8 mouse cellular contexts compared by ENCODE assay signal in the genomic region with DNA sequence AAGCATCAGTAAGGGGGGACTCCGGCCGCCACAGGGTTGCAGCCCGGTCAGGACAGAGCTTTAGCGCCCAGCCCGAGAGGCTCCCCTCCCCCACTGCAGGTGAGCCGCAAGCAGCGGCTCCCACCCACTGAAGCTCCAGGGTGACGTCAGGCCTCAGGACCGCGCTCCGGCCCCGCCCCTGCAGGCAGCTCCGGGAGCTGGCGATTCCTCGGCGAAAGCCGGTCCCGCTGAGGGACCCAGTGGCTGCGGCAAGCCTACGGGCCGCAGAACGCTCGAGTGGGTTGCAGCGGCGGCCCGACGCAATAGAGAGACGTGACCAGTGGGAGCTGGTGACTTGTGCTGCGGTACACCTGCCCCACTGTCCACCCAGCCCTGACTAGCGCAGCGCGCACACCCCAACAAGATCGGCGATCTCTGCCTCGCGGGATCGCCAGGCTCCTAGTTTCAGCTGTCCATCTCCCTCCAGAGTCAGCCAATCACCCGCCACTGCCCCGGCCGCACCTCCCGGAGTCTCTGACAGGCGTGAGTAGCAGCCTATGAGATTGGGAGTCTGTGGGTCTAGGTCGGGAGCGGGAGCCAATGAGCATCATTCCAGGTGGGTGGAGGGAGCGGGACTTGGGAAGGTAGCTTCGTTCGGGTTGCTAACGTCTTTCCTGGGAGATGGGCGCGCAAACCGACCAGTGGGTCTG. TPM values are rescaled to one million over a fixed set of nuclear protein-coding genes. Genes with fewer than 3 reads are reported as not detected.
DNase-seq lines count a peak whose midpoint lies in the region; ATAC-seq lines count a peak whose summit lies in the region.

TSS of gene Myh10 (plus strand) at position 239 of the 689 bp plus-strand sequence.

- DNase-seq in adrenal gland, adult 2 months, result peak; percentile 99
- peak; percentile 100 for DNase-seq in embryo, embryonic 11 days
- peak; percentile 99 for DNase-seq in gastrocnemius, postnatal 14 days
- DNase-seq in induced T-regulatory cell, adult 2 months (ENCODE audit: low read depth), result peak; percentile 89
- DNase-seq in left cerebral cortex, adult 8-10 months (ENCODE audit: low spot score in 2 of 2), result peak; percentile 96 to 99
- DNase-seq in right cerebral cortex, adult 18-20 months, result peak; percentile 100
- peak; percentile 95 for DNase-seq in urinary bladder, adult 2 months (ENCODE audit: low spot score)

- intact Hi-C loops in gastrocnemius, postnatal 14 days (cut with DNase I; ENCODE audit: low total_unique reads), result no loop called here

- ATAC-seq in megakaryocyte, adult 5-6 weeks (ENCODE audit: poor library complexity, severe bottlenecking), result peak; percentile 74

RNA-seq across cellular contexts. Expression of gene Myh10, which starts in this region (rescaled TPM):
- 10 to 100 TPM; 31.8 to 43.8 TPM for total RNA-seq in adrenal gland, adult 2 months (2021)
- 9.4 and 10.1 TPM in 2 replicates for polyA plus RNA-seq in adrenal gland, adult 2 months (2012; rRNA removed)
- total RNA-seq in gastrocnemius, postnatal 14 days (2021), result 10 to 100 TPM; 16.4 to 23.0 TPM
- 100 to 1,000 TPM; 200 to 257 (median 222) TPM for total RNA-seq in left cerebral cortex, adult 8-10 months (2022)
- 1.6 and 1.9 TPM in 2 replicates for total RNA-seq in megakaryocyte, adult 5-6 weeks (2015)
- 0.59 and 1.5 TPM in 2 replicates for total RNA-seq in megakaryocyte, adult 5-6 weeks (2017)
- 66.5 and 73.5 TPM in 2 replicates for polyA plus RNA-seq in urinary bladder, adult 2 months (2012; rRNA removed)

Comparison
In these comparisons a context has a peak if more than half of its experiments do, and no peak if none do; other contexts are left out.
1. Peak in every context shown above with its lines: DNase-seq and ATAC-seq.
2. RNA of gene Myh10 (total RNA-seq): 200 to 257 TPM in left cerebral cortex, adult 8-10 months, 31.8 to 43.8 TPM in adrenal gland, adult 2 months and 16.4 to 23.0 TPM in gastrocnemius, postnatal 14 days; 0.59 to 1.9 TPM in megakaryocyte, adult 5-6 weeks; every median in the first group is over 4 times any median in the second.
3. RNA of gene Myh10 (total RNA-seq): 200 to 257 TPM in left cerebral cortex, adult 8-10 months; 31.8 to 43.8 TPM in adrenal gland, adult 2 months and 16.4 to 23.0 TPM in gastrocnemius, postnatal 14 days; every median in the first group is over 4 times any median in the second.